Mouse (Mus musculus) layer of hippocampus, postnatal 10 days (tissue): ENCODE results near the gene Aar2. TPM values are rescaled to one million over a fixed set of nuclear protein-coding genes. Genes with fewer than 3 reads are reported as not detected.

ENCODE experiments used
- DNase-seq, 2 experiments: peaks; one replicate each; pipeline ENCODE4 v3.0.0; 2021; ENCODE audit warnings: low spot score in 2 of 2
- total RNA-seq, 2 experiments: library from RNA; stranded (reverse); gene quantifications; 2 replicates each; pipeline ENCODE4 v1.2.3; 2021

The Aar2 gene
- total RNA-seq, 2 experiments from 2014 or later, result 30.4 to 33.5 TPM

DNA sequence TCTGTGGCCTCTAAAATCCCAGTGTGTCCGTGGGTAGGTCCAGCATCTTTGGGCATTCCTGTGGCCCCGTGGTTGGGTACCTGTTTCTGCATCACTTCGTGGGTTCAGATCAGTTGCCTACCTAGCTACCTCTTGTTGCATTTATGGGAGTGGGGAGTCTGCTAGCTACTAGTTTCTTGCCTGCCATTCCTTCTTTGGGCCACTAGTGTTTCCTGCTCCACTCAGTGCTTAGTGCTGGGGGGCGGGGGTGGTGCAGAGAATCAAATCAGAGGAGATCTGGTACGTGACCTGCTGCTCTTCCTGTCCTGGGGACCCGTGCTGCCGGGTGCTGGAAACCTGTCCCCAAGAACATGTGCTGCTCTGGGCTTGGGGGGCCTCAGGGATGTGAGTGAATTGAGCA is 69.1 kb downstream of the Aar2 start:
- DNase-seq, result no peak

DNA sequence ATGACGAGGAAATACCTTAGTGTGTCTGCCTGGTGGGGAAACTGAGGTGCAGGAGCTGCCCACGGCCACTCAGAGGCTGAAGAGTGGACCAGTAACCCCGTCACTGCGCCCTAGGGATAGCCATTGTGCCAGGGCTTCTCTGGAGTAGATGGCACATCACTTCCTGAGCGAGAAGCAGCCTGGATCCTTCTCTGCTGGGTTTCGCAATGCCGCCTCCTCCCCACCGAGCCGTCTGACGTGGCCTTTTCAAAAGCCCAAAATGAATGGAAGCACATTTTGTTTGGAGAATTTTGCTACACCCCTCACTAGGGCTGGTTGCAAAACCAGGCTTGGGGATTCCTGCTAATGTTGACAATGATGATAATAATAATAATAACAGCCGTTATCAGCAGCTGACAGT is 70.2 kb downstream of the Aar2 start:
- peak; percentile 44 to 59 for DNase-seq

Other genes starting within 250 kb of the Aar2 start
- gene Cnbd2, start 235.3 kb upstream of the Aar2 start, total RNA-seq, result 1 to 10 TPM; 2.9 to 4.7 TPM
- gene Scand1, start 234.9 kb upstream of the Aar2 start, total RNA-seq, result 100 to 1,000 TPM; 116 to 132 TPM
- gene Epb41l1, start 126.7 kb upstream of the Aar2 start, total RNA-seq, result 100 to 1,000 TPM; 268 to 270 TPM
- 100 to 1,000 TPM; 220 to 257 TPM for gene Dlgap4, start 66.1 kb downstream of the Aar2 start, total RNA-seq
- gene Myl9, start 227.8 kb downstream of the Aar2 start, total RNA-seq, result 10 to 100 TPM; 21.4 to 23.4 TPM